ENCODE assay signal across 26 mouse cellular contexts in the genomic region with DNA sequence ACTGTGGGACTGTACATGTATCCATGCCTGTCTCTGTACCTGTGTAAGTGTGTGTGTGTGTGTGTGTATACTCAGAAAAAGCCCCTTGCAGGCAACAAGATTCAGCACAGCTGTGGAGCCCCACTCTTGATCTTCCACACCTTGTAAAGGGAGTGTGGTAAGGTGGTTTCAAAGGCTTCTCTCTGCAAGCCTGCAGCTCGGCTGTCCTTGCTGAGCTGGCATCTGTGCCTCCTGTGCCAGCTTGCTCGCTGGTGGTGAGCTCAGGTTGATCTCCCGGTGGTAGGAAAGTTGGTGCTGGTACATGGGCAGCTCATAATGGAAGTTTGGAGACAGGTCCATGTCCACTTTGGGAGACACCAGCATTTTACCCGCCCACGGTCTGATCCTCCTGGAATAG. TPM values are rescaled to one million over a fixed set of nuclear protein-coding genes. Genes with fewer than 3 reads are reported as not detected.
DNase-seq lines count a peak whose midpoint lies in the region; ATAC-seq and TF ChIP-seq lines count a peak whose summit lies in the region.
"Had no signal": no experiment of that assay in that cellular context is flagged by ENCODE, and none has a peak within 500 bp of the region (broad histone marks: within the 10 kb centered on the region; RNA-seq: fewer than 3 reads in every experiment).

No protein-coding gene starts in this region.

- no peak overlapping the region; the same call in 1 of the 2 replicates for H3K4me3 ChIP-seq in heart, postnatal 0 days (ENCODE audit: low read depth, low read length)
- H3K4me3 ChIP-seq in liver, adult 2 months (ENCODE audit: insufficient read depth, low read depth, low read length) = peak overlapping the region; percentile 46; the same call in 1 of the 2 replicates
- H3K4me3 ChIP-seq in liver, embryonic 12.5 days = no peak overlapping the region
- H3K4me3 ChIP-seq in stomach, postnatal 0 days (ENCODE audit: low read depth, low read length) = no peak overlapping the region
- H3K4me3 ChIP-seq: embryonic facial prominence, embryonic 12.5 days; erythroblast, embryonic 14.5 days; limb, embryonic 12.5 days; liver, embryonic 15.5 days; midbrain, embryonic 12.5 days; neural tube, embryonic 12.5 days; stomach, embryonic 15.5 days had no signal

- TF ChIP-seq POLR2A in liver, adult 2 months (IDR thresholded peaks at IDR 0.05; ENCODE audit: extremely low read depth, insufficient read depth, low read length) = no peak

- H3K36me3 ChIP-seq in heart, postnatal 0 days (replicated peaks; ENCODE audit: control insufficient read depth, insufficient read depth, low read length) = no peaks in the 10 kb centered on the region
- no peaks in the 10 kb centered on the region for H3K36me3 ChIP-seq in liver, adult 2 months (ENCODE audit: control insufficient read depth, insufficient read depth, low read length)
- no peaks in the 10 kb centered on the region for H3K36me3 ChIP-seq in liver, embryonic 12.5 days
- H3K36me3 ChIP-seq in stomach, postnatal 0 days (ENCODE audit: control insufficient read depth, insufficient read depth, low read length) = no peaks in the 10 kb centered on the region
- H3K36me3 ChIP-seq: embryonic facial prominence, embryonic 12.5 days; limb, embryonic 12.5 days; liver, embryonic 15.5 days; midbrain, embryonic 12.5 days; neural tube, embryonic 12.5 days; stomach, embryonic 15.5 days had no signal

- no peak overlapping the region for H3K27ac ChIP-seq in heart, postnatal 0 days (ENCODE audit: low read depth)
- peak overlapping the region; percentile 83 for H3K27ac ChIP-seq in liver, adult 2 months (replicated peaks; ENCODE audit: insufficient read depth, low read depth, low read length)
- H3K27ac ChIP-seq in liver, embryonic 12.5 days = no peak overlapping the region
- H3K27ac ChIP-seq in stomach, postnatal 0 days (replicated peaks) = peak overlapping the region; percentile 45; the same call in 1 of the 2 replicates
- H3K27ac ChIP-seq: embryonic facial prominence, embryonic 12.5 days; limb, embryonic 12.5 days; liver, embryonic 15.5 days; midbrain, embryonic 12.5 days; neural tube, embryonic 12.5 days; stomach, embryonic 15.5 days had no signal

- H3K9me3 ChIP-seq in heart, postnatal 0 days (replicated peaks; ENCODE audit: control insufficient read depth, low read length) = no peaks in the 10 kb centered on the region
- H3K9me3 ChIP-seq in liver, embryonic 12.5 days (replicated peaks) = no peaks in the 10 kb centered on the region
- no peaks in the 10 kb centered on the region for H3K9me3 ChIP-seq in stomach, postnatal 0 days (ENCODE audit: control insufficient read depth, low read length)
- H3K9me3 ChIP-seq: embryonic facial prominence, embryonic 12.5 days; limb, embryonic 12.5 days; liver, embryonic 15.5 days; midbrain, embryonic 12.5 days; neural tube, embryonic 12.5 days; stomach, embryonic 15.5 days had no signal

- no peak for TF ChIP-seq EP300 in heart, postnatal 0 days (IDR thresholded peaks at IDR 0.05; ENCODE audit: low read depth)
- no peak for TF ChIP-seq EP300 in stomach, postnatal 0 days (optimal IDR thresholded peaks at IDR 0.05)

- no peak overlapping the region for H3K9ac ChIP-seq in heart, postnatal 0 days (replicated peaks; ENCODE audit: low read depth, low read length)
- H3K9ac ChIP-seq in liver, adult 2 months (ENCODE audit: low read depth, low read length) = peak overlapping the region; percentile 75
- no peak overlapping the region for H3K9ac ChIP-seq in liver, embryonic 12.5 days
- no peak overlapping the region for H3K9ac ChIP-seq in stomach, postnatal 0 days (ENCODE audit: low read length)
- H3K9ac ChIP-seq: embryonic facial prominence, embryonic 12.5 days; limb, embryonic 12.5 days; liver, embryonic 15.5 days; midbrain, embryonic 12.5 days; neural tube, embryonic 12.5 days; stomach, embryonic 15.5 days had no signal

- H3K79me2 ChIP-seq in liver, adult 2 months (ENCODE audit: control insufficient read depth, insufficient read depth, low read length) = no peaks in the 10 kb centered on the region

- no peaks in the 10 kb centered on the region for H3K27me3 ChIP-seq in heart, postnatal 0 days (ENCODE audit: control insufficient read depth, insufficient read depth, low read length)
- no peaks in the 10 kb centered on the region for H3K27me3 ChIP-seq in liver, adult 2 months (ENCODE audit: control insufficient read depth, insufficient read depth, low read length)
- H3K27me3 ChIP-seq in liver, embryonic 12.5 days (replicated peaks) = peaks cover 37% of the 10 kb centered on the region
- no peaks in the 10 kb centered on the region for H3K27me3 ChIP-seq in stomach, postnatal 0 days (ENCODE audit: control insufficient read depth, insufficient read depth, low read length)
- H3K27me3 ChIP-seq: embryonic facial prominence, embryonic 12.5 days; midbrain, embryonic 12.5 days; neural tube, embryonic 12.5 days; stomach, embryonic 15.5 days had no signal

- H3K4me1 ChIP-seq in heart, postnatal 0 days (ENCODE audit: control insufficient read depth, insufficient read depth) = peaks cover 5% of the 10 kb centered on the region; the same call in 1 of the 2 replicates
- H3K4me1 ChIP-seq in liver, adult 2 months (ENCODE audit: control insufficient read depth, insufficient read depth, low read length) = peaks cover 24% of the 10 kb centered on the region
- peaks cover 11% of the 10 kb centered on the region for H3K4me1 ChIP-seq in liver, embryonic 12.5 days
- H3K4me1 ChIP-seq in stomach, postnatal 0 days (replicated peaks; ENCODE audit: control insufficient read depth, insufficient read depth) = no peaks in the 10 kb centered on the region
- H3K4me1 ChIP-seq: liver, embryonic 15.5 days; midbrain, embryonic 12.5 days had no signal

- DNase-seq in heart, postnatal 0 days (ENCODE audit: low spot score) = no peak
- no peak for DNase-seq in heart, postnatal 25 days (ENCODE audit: low spot score)
- no peak for DNase-seq in liver, adult 2 months (ENCODE audit: extremely low read depth, low read depth, low spot score)
- DNase-seq in stomach, postnatal 0 days (ENCODE audit: low spot score) = no peak
- peak; percentile 65 to 80 for DNase-seq in thymus, postnatal 36 days
- DNase-seq in cerebellum, adult 9-10 months = no peak
- DNase-seq in adrenal gland, postnatal 25 days = no peak
- DNase-seq: cerebellum, adult 8-10 months; gastrocnemius, postnatal 25 days; lung, postnatal 10 days; right cerebral cortex, adult 18-20 months had no signal

- no peak for ATAC-seq in heart, postnatal 0 days (ENCODE audit: insufficient read depth, low read depth)
- no peak for ATAC-seq in liver, embryonic 12.5 days
- ATAC-seq in stomach, postnatal 0 days (ENCODE audit: low FRiP score, low TSS enrichment) = no peak
- ATAC-seq: forebrain, embryonic 14.5 days had no signal

- 70% methylated on average over 5 of the region's 5 CpGs for WGBS in heart, postnatal 0 days
- 21% methylated on average over 5 of the region's 5 CpGs for WGBS in liver, adult 2 months
- 61% methylated on average over 5 of the region's 5 CpGs for WGBS in liver, embryonic 12.5 days (ENCODE audit: insufficient replicate concordance)
- 49% methylated on average over 5 of the region's 5 CpGs for WGBS in stomach, postnatal 0 days

- intact Hi-C loops in heart, postnatal 25 days (cut with DNase I) = no loop called here

- peak overlapping the region; percentile 25; the same call in 1 of the 2 replicates for H3K4me2 ChIP-seq in heart, postnatal 0 days (ENCODE audit: low read depth, low read length)
- H3K4me2 ChIP-seq in liver, embryonic 12.5 days = no peak overlapping the region
- H3K4me2 ChIP-seq in stomach, postnatal 0 days (replicated peaks; ENCODE audit: low read depth) = no peak overlapping the region
- H3K4me2 ChIP-seq: embryonic facial prominence, embryonic 12.5 days; limb, embryonic 12.5 days; liver, embryonic 15.5 days; midbrain, embryonic 12.5 days; neural tube, embryonic 12.5 days; stomach, embryonic 15.5 days had no signal

- TF ChIP-seq CTCF in heart, postnatal 0 days (IDR thresholded peaks at IDR 0.05; ENCODE audit: low read depth) = no peak
- TF ChIP-seq CTCF in liver, adult 2 months (IDR thresholded peaks at IDR 0.05; ENCODE audit: low read depth, low read length) = no peak
- TF ChIP-seq CTCF in stomach, postnatal 0 days (IDR thresholded peaks at IDR 0.05; ENCODE audit: low read depth) = no peak

RNA-seq across cellular contexts. Expression of a gene that starts 0.4 kb away (rescaled TPM):
- 0.99 and 3.8 TPM in 2 replicates for total RNA-seq in heart, postnatal 0 days (2014; rRNA removed; ENCODE audit: low replicate concordance)
- polyA plus RNA-seq in heart, postnatal 0 days (2015; fragmentation: Nextera tagmentation; extraction: Ambion mirVana) = 0.11 and 0.15 TPM in 2 replicates
- total RNA-seq in heart, postnatal 25 days (2021) = not detected
- total RNA-seq in liver, adult 2 months (2014; rRNA removed) = 23.0 and 36.3 TPM in 2 replicates
- polyA plus RNA-seq in liver, adult 2 months (2012; rRNA removed) = 49.1 and 101 TPM in 2 replicates
- 0.08 and 0.10 TPM in 2 replicates for polyA plus RNA-seq in liver, embryonic 12.5 days (2016; fragmentation: Nextera tagmentation; extraction: Ambion mirVana)
- polyA plus RNA-seq in stomach, postnatal 0 days (2015; fragmentation: Nextera tagmentation; extraction: Ambion mirVana) = 14.4 and 17.3 TPM in 2 replicates
- total RNA-seq in adrenal gland, postnatal 25 days (2021) = not detected in 2 replicates
- total RNA-seq: adrenal gland, adult 18-20 months; gastrocnemius, postnatal 25 days; heart, adult 8-10 months; layer of hippocampus, postnatal 10 days; megakaryocyte progenitor cell, adult 5-6 weeks; monocyte, adult 5-6 weeks had no signal
- polyA plus RNA-seq: erythroblast, embryonic 14.5 days; forebrain, embryonic 14.5 days; limb, embryonic 12.5 days had no signal

RNA-seq across cellular contexts. Expression of a gene that starts 13.6 kb away (rescaled TPM):
- total RNA-seq in heart, postnatal 0 days (2014; rRNA removed; ENCODE audit: low replicate concordance) = 1.8 and 8.7 TPM in 2 replicates
- 3.3 TPM in 2 replicates for polyA plus RNA-seq in heart, postnatal 0 days (2015; fragmentation: Nextera tagmentation; extraction: Ambion mirVana)
- 1 to 10 TPM; 1.4 to 2.3 TPM for total RNA-seq in heart, postnatal 25 days (2021)
- 1.6 and 1.7 TPM in 2 replicates for total RNA-seq in liver, adult 2 months (2014; rRNA removed)
- 3.2 and 4.0 TPM in 2 replicates for polyA plus RNA-seq in liver, adult 2 months (2012; rRNA removed)
- polyA plus RNA-seq in liver, embryonic 12.5 days (2016; fragmentation: Nextera tagmentation; extraction: Ambion mirVana) = 4.0 and 4.2 TPM in 2 replicates
- 6.3 and 6.5 TPM in 2 replicates for polyA plus RNA-seq in stomach, postnatal 0 days (2015; fragmentation: Nextera tagmentation; extraction: Ambion mirVana)
- 11.4 and 11.5 TPM in 2 replicates for total RNA-seq in adrenal gland, postnatal 25 days (2021)

RNA-seq across cellular contexts. Expression of a gene that starts 21.5 kb away (rescaled TPM):
- total RNA-seq in heart, postnatal 0 days (2014; rRNA removed; ENCODE audit: low replicate concordance) = not detected in 2 replicates
- 0.18 and 0.26 TPM in 2 replicates for polyA plus RNA-seq in heart, postnatal 0 days (2015; fragmentation: Nextera tagmentation; extraction: Ambion mirVana)
- total RNA-seq in heart, postnatal 25 days (2021) = not detected
- 0.74 and 0.94 TPM in 2 replicates for total RNA-seq in liver, adult 2 months (2014; rRNA removed)
- 2.0 and 4.0 TPM in 2 replicates for polyA plus RNA-seq in liver, adult 2 months (2012; rRNA removed)
- polyA plus RNA-seq in liver, embryonic 12.5 days (2016; fragmentation: Nextera tagmentation; extraction: Ambion mirVana) = 0.18 and 0.22 TPM in 2 replicates
- 0.10 and 0.13 TPM in 2 replicates for polyA plus RNA-seq in stomach, postnatal 0 days (2015; fragmentation: Nextera tagmentation; extraction: Ambion mirVana)
- 0.21 TPM in 1 of 2 replicates, not detected in the other for total RNA-seq in adrenal gland, postnatal 25 days (2021)
- total RNA-seq: gastrocnemius, postnatal 25 days; megakaryocyte progenitor cell, adult 5-6 weeks; monocyte, adult 5-6 weeks had no signal
- polyA plus RNA-seq: embryonic facial prominence, embryonic 12.5 days; erythroblast, embryonic 14.5 days; forebrain, embryonic 14.5 days; hindbrain, embryonic 11.5 days; limb, embryonic 12.5 days; midbrain, embryonic 12.5 days; neural tube, embryonic 12.5 days had no signal

RNA-seq across cellular contexts. Expression of a gene that starts 29.8 kb away (rescaled TPM):
- total RNA-seq in heart, postnatal 0 days (2014; rRNA removed; ENCODE audit: low replicate concordance) = 24.5 and 28.0 TPM in 2 replicates
- polyA plus RNA-seq in heart, postnatal 0 days (2015; fragmentation: Nextera tagmentation; extraction: Ambion mirVana) = 49.8 and 53.7 TPM in 2 replicates
- total RNA-seq in heart, postnatal 25 days (2021) = 10 to 100 TPM; 13.9 to 14.9 TPM
- 39.2 and 39.5 TPM in 2 replicates for total RNA-seq in liver, adult 2 months (2014; rRNA removed)
- 29.6 and 32.6 TPM in 2 replicates for polyA plus RNA-seq in liver, adult 2 months (2012; rRNA removed)
- polyA plus RNA-seq in liver, embryonic 12.5 days (2016; fragmentation: Nextera tagmentation; extraction: Ambion mirVana) = 68.4 and 69.0 TPM in 2 replicates
- 145 and 152 TPM in 2 replicates for polyA plus RNA-seq in stomach, postnatal 0 days (2015; fragmentation: Nextera tagmentation; extraction: Ambion mirVana)
- total RNA-seq in adrenal gland, postnatal 25 days (2021) = 131 and 151 TPM in 2 replicates

RNA-seq across cellular contexts. Expression of a gene that starts 41.9 kb away (rescaled TPM):
- total RNA-seq in heart, postnatal 0 days (2014; rRNA removed; ENCODE audit: low replicate concordance) = 8.3 and 8.4 TPM in 2 replicates
- 15.1 and 15.6 TPM in 2 replicates for polyA plus RNA-seq in heart, postnatal 0 days (2015; fragmentation: Nextera tagmentation; extraction: Ambion mirVana)
- total RNA-seq in heart, postnatal 25 days (2021) = 10 to 100 TPM; 27.0 to 28.0 TPM
- 10.0 and 14.2 TPM in 2 replicates for total RNA-seq in liver, adult 2 months (2014; rRNA removed)
- 18.2 and 21.1 TPM in 2 replicates for polyA plus RNA-seq in liver, adult 2 months (2012; rRNA removed)
- 8.6 and 9.3 TPM in 2 replicates for polyA plus RNA-seq in liver, embryonic 12.5 days (2016; fragmentation: Nextera tagmentation; extraction: Ambion mirVana)
- polyA plus RNA-seq in stomach, postnatal 0 days (2015; fragmentation: Nextera tagmentation; extraction: Ambion mirVana) = 11.6 and 13.0 TPM in 2 replicates
- 59.9 and 72.4 TPM in 2 replicates for total RNA-seq in adrenal gland, postnatal 25 days (2021)

Comparison
In these comparisons a context has a peak if more than half of its experiments do, and no peak if none do; other contexts are left out.
1. H3K27ac ChIP-seq: peak in liver, adult 2 months (single experiment) and stomach, postnatal 0 days (single experiment); none in heart, postnatal 0 days (single experiment) and liver, embryonic 12.5 days (single experiment).
2. DNase-seq: peak in thymus, postnatal 36 days (2 of 2); none in heart, postnatal 0 days (single experiment), heart, postnatal 25 days (single experiment), liver, adult 2 months (single experiment), stomach, postnatal 0 days (single experiment), cerebellum, adult 9-10 months (single experiment) and adrenal gland, postnatal 25 days (single experiment).